Mouse (Mus musculus): ENCODE measurements around the gene Dnah11. TPM values are rescaled to one million over a fixed set of nuclear protein-coding genes. Genes with fewer than 3 reads are reported as not detected.
A peak's percentile ranks its signal among the peaks of the same experiment; 100 is the strongest.
"Not testable (repeated sequence)": the region's sequence is repeated elsewhere in the genome, so short reads cannot be mapped to it uniquely, and the experiment has no call there.

Dnah11 gene
- polyA plus RNA-seq, 1 experiment from 2014 or later, result 0.22 TPM

DNA sequence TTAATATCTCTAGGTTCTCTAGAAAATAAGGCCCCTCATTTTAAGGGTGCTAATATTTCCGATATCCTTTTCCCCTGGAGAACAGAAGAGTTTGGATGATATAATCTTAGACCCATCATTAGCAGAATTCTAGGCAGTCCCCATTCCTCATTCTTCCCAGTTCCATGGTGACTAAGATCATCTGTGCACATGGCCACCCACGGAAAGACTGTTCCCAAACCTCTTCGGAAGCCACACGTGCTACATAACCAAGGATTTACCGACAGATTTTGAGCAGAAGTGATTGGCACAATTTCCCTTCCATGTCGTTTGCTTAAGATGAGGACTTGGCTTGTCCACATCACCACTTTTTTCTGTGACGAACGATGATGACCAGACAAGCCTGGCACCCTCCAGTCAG, 295.2 kb downstream of the Dnah11 start:
- H3K4me2 ChIP-seq (replicated peaks; ENCODE audit: low read depth, low read length), result no peak overlapping the region
- WGBS, result 86% methylated on average over 8 of the region's 8 CpGs

GRCm38 (mm10) chr12:117901352-117901751, 297.5 kb downstream of the Dnah11 start:
- H3K4me1 ChIP-seq (ENCODE audit: insufficient read depth, low read length); H3K36me3 ChIP-seq (ENCODE audit: insufficient read depth, low read length); ATAC-seq (ENCODE audit: low FRiP score, low TSS enrichment); H3K9ac ChIP-seq (replicated peaks; ENCODE audit: low read length); H3K27me3 ChIP-seq (ENCODE audit: insufficient read depth, low read length); H3K27ac ChIP-seq (ENCODE audit: low read length); H3K4me2 ChIP-seq (replicated peaks; ENCODE audit: low read depth, low read length); H3K9me3 ChIP-seq (ENCODE audit: low read length); H3K4me3 ChIP-seq (ENCODE audit: low read length): not testable (repeated sequence)
- WGBS, result 53% methylated on average over 1 of the region's 4 CpGs

More for the DNA sequence above, 295.2 kb downstream of the Dnah11 start:
- H3K9me3 ChIP-seq (ENCODE audit: low read length), result no peaks in the 10 kb centered on the region
- no peaks in the 10 kb centered on the region for H3K4me1 ChIP-seq (ENCODE audit: insufficient read depth, low read length)
- no peak overlapping the region for H3K9ac ChIP-seq (replicated peaks; ENCODE audit: low read length)
- no peak overlapping the region for H3K27ac ChIP-seq (ENCODE audit: low read length)
- no peaks in the 10 kb centered on the region; the same call in 1 of the 2 replicates for H3K27me3 ChIP-seq (ENCODE audit: insufficient read depth, low read length)
- H3K4me3 ChIP-seq (ENCODE audit: low read length), result no peak overlapping the region
- H3K36me3 ChIP-seq (ENCODE audit: insufficient read depth, low read length), result no peaks in the 10 kb centered on the region
- no peak for ATAC-seq (ENCODE audit: low FRiP score, low TSS enrichment)

- not testable (repeated sequence) for H3K4me3 ChIP-seq (ENCODE audit: low read length); ATAC-seq (ENCODE audit: low FRiP score, low TSS enrichment); H3K4me1 ChIP-seq (ENCODE audit: insufficient read depth, low read length); H3K27ac ChIP-seq (ENCODE audit: low read length); H3K9me3 ChIP-seq (ENCODE audit: low read length); H3K36me3 ChIP-seq (ENCODE audit: insufficient read depth, low read length); H3K9ac ChIP-seq (replicated peaks; ENCODE audit: low read length); H3K27me3 ChIP-seq (ENCODE audit: insufficient read depth, low read length); H3K4me2 ChIP-seq (replicated peaks; ENCODE audit: low read depth, low read length)
- WGBS, result no CpG with 5 or more reads among the region's 4 CpGs
These were observed 298.0 kb downstream of the Dnah11 start for GRCm38 (mm10) chr12:117900798-117901197.

DNA sequence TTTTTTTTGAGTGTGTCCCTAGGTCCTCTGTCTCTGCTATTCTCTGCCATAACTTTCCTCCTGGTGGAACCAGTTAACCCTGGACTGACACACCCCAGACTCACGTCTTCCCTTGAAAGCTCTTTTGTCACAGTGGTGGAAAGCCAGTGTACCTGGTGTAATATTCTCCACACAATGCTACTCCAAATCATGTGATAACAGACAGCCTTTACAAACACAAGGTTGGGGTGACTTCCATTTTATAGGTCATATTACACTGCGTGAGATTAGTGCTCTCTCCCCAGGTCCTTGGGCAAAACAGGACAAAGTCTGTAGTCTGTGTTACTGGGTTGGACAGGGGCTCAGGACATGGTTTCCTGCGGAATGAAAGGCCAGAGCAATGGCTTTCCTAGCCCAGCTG, 311.4 kb downstream of the Dnah11 start:
- Histone ChIP-seq H3K9me3 (ENCODE audit: low read length) (no peaks in the 10 kb centered on the region), H3K27ac (ENCODE audit: low read length) (no peak overlapping the region), H3K36me3 (ENCODE audit: insufficient read depth, low read length) (peaks cover 2% of the 10 kb centered on the region; the same call in 1 of the 2 replicates), H3K4me3 (ENCODE audit: low read length) (no peak overlapping the region), H3K4me1 (ENCODE audit: insufficient read depth, low read length) (no peaks in the 10 kb centered on the region), H3K9ac (replicated peaks; ENCODE audit: low read length) (no peak overlapping the region), H3K4me2 (replicated peaks; ENCODE audit: low read depth, low read length) (no peak overlapping the region), H3K27me3 (ENCODE audit: insufficient read depth, low read length) (no peaks in the 10 kb centered on the region)
- ATAC-seq (ENCODE audit: low FRiP score, low TSS enrichment), result no peak
- 77% methylated on average over 3 of the region's 3 CpGs for WGBS

GRCm38 (mm10) chr12:117884627-117885026, 314.2 kb downstream of the Dnah11 start:
- H3K4me2 ChIP-seq (replicated peaks; ENCODE audit: low read depth, low read length), result no peak overlapping the region
- no peak overlapping the region for H3K27ac ChIP-seq (ENCODE audit: low read length)
- H3K4me3 ChIP-seq (ENCODE audit: low read length), result no peak overlapping the region
- no peak overlapping the region for H3K9ac ChIP-seq (replicated peaks; ENCODE audit: low read length)
- WGBS, result 97% methylated on average over 2 of the region's 2 CpGs
- no peaks in the 10 kb centered on the region for H3K9me3 ChIP-seq (ENCODE audit: low read length)
- H3K4me1 ChIP-seq (ENCODE audit: insufficient read depth, low read length), result no peaks in the 10 kb centered on the region
- no peaks in the 10 kb centered on the region for H3K27me3 ChIP-seq (ENCODE audit: insufficient read depth, low read length)
- H3K36me3 ChIP-seq (ENCODE audit: insufficient read depth, low read length), result peaks cover 4% of the 10 kb centered on the region
- ATAC-seq (ENCODE audit: low FRiP score, low TSS enrichment), result no peak

DNA sequence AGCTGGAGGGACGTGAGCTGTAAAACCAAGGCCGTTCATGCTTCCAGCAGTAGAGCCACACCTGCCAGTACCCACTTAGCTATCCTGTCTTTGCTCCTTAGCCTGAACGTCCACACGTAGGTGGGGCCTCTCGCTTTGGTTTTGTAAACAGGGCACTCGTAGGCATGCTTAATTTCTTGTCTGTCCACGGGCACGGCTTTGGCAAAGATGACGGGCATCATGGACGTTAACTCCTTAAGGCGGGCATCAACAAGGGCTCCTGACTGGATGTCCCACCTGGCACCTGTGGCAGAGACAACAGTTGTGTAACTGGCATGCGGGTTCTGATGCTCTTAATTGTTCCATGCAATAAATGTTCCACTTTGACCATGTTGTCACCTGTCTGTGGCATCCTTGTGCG, 320.5 kb downstream of the Dnah11 start:
- Histone ChIP-seq H3K9ac (replicated peaks; ENCODE audit: low read length) (no peak overlapping the region), H3K4me2 (replicated peaks; ENCODE audit: low read depth, low read length) (no peak overlapping the region), H3K27ac (ENCODE audit: low read length) (no peak overlapping the region), H3K27me3 (ENCODE audit: insufficient read depth, low read length) (no peaks in the 10 kb centered on the region), H3K9me3 (ENCODE audit: low read length) (no peaks in the 10 kb centered on the region), H3K36me3 (ENCODE audit: insufficient read depth, low read length) (peaks cover 46% of the 10 kb centered on the region), H3K4me3 (ENCODE audit: low read length) (no peak overlapping the region), H3K4me1 (ENCODE audit: insufficient read depth, low read length) (no peaks in the 10 kb centered on the region)
- 91% methylated on average over 13 of the region's 13 CpGs for WGBS
- ATAC-seq (ENCODE audit: low FRiP score, low TSS enrichment), result no peak

DNA sequence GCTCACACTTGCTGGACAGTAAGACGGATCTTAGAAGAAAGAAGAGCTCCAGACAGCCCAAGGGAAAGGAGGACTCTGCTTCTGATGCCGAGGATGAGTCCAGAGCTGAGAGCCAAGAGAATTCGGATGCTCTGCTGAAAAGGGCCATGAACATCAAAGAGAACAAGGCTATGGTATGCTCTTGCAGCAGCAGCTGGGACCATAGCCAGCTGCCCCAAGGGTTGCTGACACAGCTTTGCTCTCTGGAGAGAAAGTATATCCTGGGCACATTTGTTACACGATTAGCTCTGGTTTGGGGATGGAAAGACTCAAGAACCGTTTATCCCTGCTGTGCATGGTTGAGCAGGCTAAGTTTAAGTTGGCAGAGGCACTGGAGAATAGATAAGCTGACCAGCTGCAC, 326.6 kb downstream of the Dnah11 start:
- H3K27ac ChIP-seq (ENCODE audit: low read length), result no peak overlapping the region
- no peak for ATAC-seq (ENCODE audit: low FRiP score, low TSS enrichment)
- H3K36me3 ChIP-seq (ENCODE audit: insufficient read depth, low read length), result peaks cover 62% of the 10 kb centered on the region
- H3K9me3 ChIP-seq (ENCODE audit: low read length), result no peaks in the 10 kb centered on the region
- no peaks in the 10 kb centered on the region for H3K4me1 ChIP-seq (ENCODE audit: insufficient read depth, low read length)
- no peak overlapping the region for H3K4me2 ChIP-seq (replicated peaks; ENCODE audit: low read depth, low read length)
- WGBS, result 77% methylated on average over 5 of the region's 5 CpGs
- no peak overlapping the region for H3K9ac ChIP-seq (replicated peaks; ENCODE audit: low read length)
- no peak overlapping the region for H3K4me3 ChIP-seq (ENCODE audit: low read length)
- H3K27me3 ChIP-seq (ENCODE audit: insufficient read depth, low read length), result no peaks in the 10 kb centered on the region

- H3K27ac ChIP-seq (ENCODE audit: low read length), result peak overlapping the region; percentile 47
These were observed 330.9 kb downstream of the Dnah11 start for GRCm38 (mm10) chr12:117867708-117868564.

DNA sequence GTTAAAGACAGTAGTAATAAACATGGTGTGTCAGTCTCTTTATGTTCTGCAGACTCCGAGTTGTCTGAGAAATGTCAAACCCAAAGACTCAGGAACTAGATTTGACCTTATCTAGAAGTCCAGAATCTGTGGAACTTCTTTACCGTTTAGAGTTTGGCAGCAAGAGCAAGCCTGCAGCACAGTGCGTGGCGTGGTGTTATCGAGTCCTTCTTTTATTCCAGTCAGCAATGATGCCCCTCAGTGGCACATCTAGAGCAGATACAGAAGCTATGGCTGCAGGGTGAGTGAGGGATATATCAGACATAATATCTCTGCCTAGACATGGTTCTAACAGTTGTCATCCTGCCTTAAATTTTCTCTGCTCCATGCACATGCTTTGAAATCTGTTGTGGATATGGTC, 336.2 kb downstream of the Dnah11 start:
- Histone ChIP-seq H3K4me1 (ENCODE audit: insufficient read depth, low read length) (no peaks in the 10 kb centered on the region), H3K27me3 (ENCODE audit: insufficient read depth, low read length) (no peaks in the 10 kb centered on the region), H3K9me3 (ENCODE audit: low read length) (no peaks in the 10 kb centered on the region), H3K27ac (ENCODE audit: low read length) (no peak overlapping the region), H3K36me3 (ENCODE audit: insufficient read depth, low read length) (no peaks in the 10 kb centered on the region), H3K9ac (replicated peaks; ENCODE audit: low read length) (no peak overlapping the region), H3K4me3 (ENCODE audit: low read length) (no peak overlapping the region), H3K4me2 (replicated peaks; ENCODE audit: low read depth, low read length) (no peak overlapping the region)
- ATAC-seq (ENCODE audit: low FRiP score, low TSS enrichment), result no peak
- 81% methylated on average over 5 of the region's 5 CpGs for WGBS

More at GRCm38 (mm10) chr12:117867708-117868564, 330.9 kb downstream of the Dnah11 start:
- Histone ChIP-seq H3K4me2 (replicated peaks; ENCODE audit: low read depth, low read length) (no peak overlapping the region), H3K9ac (replicated peaks; ENCODE audit: low read length) (no peak overlapping the region), H3K36me3 (ENCODE audit: insufficient read depth, low read length) (peaks cover 26% of the 10 kb centered on the region), H3K27me3 (ENCODE audit: insufficient read depth, low read length) (no peaks in the 10 kb centered on the region), H3K9me3 (ENCODE audit: low read length) (no peaks in the 10 kb centered on the region), H3K4me1 (ENCODE audit: insufficient read depth, low read length) (no peaks in the 10 kb centered on the region), H3K4me3 (ENCODE audit: low read length) (no peak overlapping the region)
- 86% methylated on average over 4 of the region's 4 CpGs for WGBS
- ATAC-seq (ENCODE audit: low FRiP score, low TSS enrichment), result no peak

- no peaks in the 10 kb centered on the region for H3K9me3 ChIP-seq (ENCODE audit: low read length)
- no peaks in the 10 kb centered on the region for H3K27me3 ChIP-seq (ENCODE audit: insufficient read depth, low read length)
- H3K4me3 ChIP-seq (ENCODE audit: low read length), result no peak overlapping the region
- ATAC-seq (ENCODE audit: low FRiP score, low TSS enrichment), result no peak
- H3K4me2 ChIP-seq (replicated peaks; ENCODE audit: low read depth, low read length), result no peak overlapping the region
- no peaks in the 10 kb centered on the region for H3K36me3 ChIP-seq (ENCODE audit: insufficient read depth, low read length)
- no peak overlapping the region for H3K27ac ChIP-seq (ENCODE audit: low read length)
- no peak overlapping the region for H3K9ac ChIP-seq (replicated peaks; ENCODE audit: low read length)
- 75% methylated on average over 3 of the region's 3 CpGs for WGBS
- no peaks in the 10 kb centered on the region for H3K4me1 ChIP-seq (ENCODE audit: insufficient read depth, low read length)
These were observed 337.6 kb downstream of the Dnah11 start for GRCm38 (mm10) chr12:117861249-117861648.

All from kidney, embryonic 16.5 days (tissue).